Mouse (Mus musculus) thymus, adult 2 months (tissue): Measurements from ENCODE around the gene Ripor3. TPM values are rescaled to one million over a fixed set of nuclear protein-coding genes. Genes with fewer than 3 reads are reported as not detected.

Experiments used
- DNase-seq: peaks from one replicate; pipeline ENCODE4 v3.0.0; 2021
- H3K27ac ChIP-seq: fragments of 200-500 bp; 2 replicates; pipeline ENCODE4 v1.5.1; 2012; ENCODE audit warnings: low read length, control low read depth; ENCODE audit not compliant: control insufficient read depth, insufficient read depth
- H3K27me3 ChIP-seq: fragments of 200-500 bp; 2 replicates; pipeline ENCODE4 v1.6.1; 2012; ENCODE audit warnings: mild to moderate bottlenecking, low read length, moderate library complexity, mixed read lengths; ENCODE audit not compliant: control insufficient read depth, insufficient read depth
- H3K36me3 ChIP-seq: fragments of 200-500 bp; 2 replicates; pipeline ENCODE4 v1.6.1; 2012; ENCODE audit warnings: mild to moderate bottlenecking, low read length, moderate library complexity; ENCODE audit not compliant: control insufficient read depth, insufficient read depth
- H3K4me1 ChIP-seq: fragments of 200-500 bp; replicated peaks from 2 replicates; pipeline ENCODE4 v1.6.1; 2012; ENCODE audit warnings: low read length; ENCODE audit not compliant: control insufficient read depth, insufficient read depth
- H3K4me3 ChIP-seq: fragments of 200-500 bp; 2 replicates; pipeline ENCODE4 v1.5.1; 2012; ENCODE audit warnings: mild to moderate bottlenecking, low read length, control low read depth, moderate library complexity; ENCODE audit not compliant: control insufficient read depth, insufficient read depth
- CTCF ChIP-seq: fragments of 200-500 bp; IDR thresholded peaks from 2 replicates; pipeline ENCODE4 v1.5.1; 2012; ENCODE audit warnings: mild to moderate bottlenecking, control low read depth, low read length, moderate library complexity, borderline replicate concordance; ENCODE audit not compliant: control insufficient read depth, poor library complexity, insufficient read depth; ENCODE audit errors: extremely low read depth
- POLR2A ChIP-seq: fragments of 200-500 bp; IDR thresholded peaks from 2 replicates; pipeline ENCODE4 v1.6.1; 2012; ENCODE audit warnings: mild to moderate bottlenecking, low read length, control low read depth, moderate library complexity; ENCODE audit not compliant: control insufficient read depth, poor library complexity, insufficient read depth; ENCODE audit errors: extremely low read depth
- WGBS: fragments of 180-500 bp; shearing (Covaris S2); methylation state at CpG from one replicate; pipeline ENCODE4 v1.1.7; 2018; 5-methylcytosine and 5-hydroxymethylcytosine counted together
- polyA plus RNA-seq: library from polyadenylated mRNA; depleted of rRNA; stranded (reverse); fragments of >200 nt; gene quantifications from 2 replicates; pipeline ENCODE4 v1.2.3, GENCODE M21; 2012

The Ripor3 gene
- polyA plus RNA-seq, 1 experiment = 1.5 TPM

GRCm38 (mm10) chr2:167968504-167968903, 41.9 kb downstream of the Ripor3 start:
- Histone ChIP-seq H3K27me3 (no peaks in the 10 kb centered on the region), H3K27ac (no peak overlapping the region), H3K4me1 (no peaks in the 10 kb centered on the region), H3K4me3 (no peak overlapping the region), H3K36me3 (peaks cover 56% of the 10 kb centered on the region)
- no peak for DNase-seq
- no peak for TF ChIP-seq POLR2A
- no peak for TF ChIP-seq CTCF
- WGBS = 97% methylated on average over 7 of the region's 7 CpGs

- Histone ChIP-seq H3K27ac (no peak overlapping the region), H3K4me1 (no peaks in the 10 kb centered on the region), H3K4me3 (no peak overlapping the region), H3K27me3 (no peaks in the 10 kb centered on the region), H3K36me3 (peaks cover 53% of the 10 kb centered on the region)
- WGBS = 94% methylated on average over 3 of the region's 3 CpGs
- no peak for DNase-seq
- TF ChIP-seq CTCF (no peak), POLR2A (no peak)
Observed at GRCm38 (mm10) chr2:167965911-167966310, 44.5 kb downstream of the Ripor3 start.

GRCm38 (mm10) chr2:167964320-167964719, 46.1 kb downstream of the Ripor3 start:
- H3K27ac ChIP-seq = no peak overlapping the region
- DNase-seq = no peak
- H3K4me3 ChIP-seq = no peak overlapping the region
- H3K4me1 ChIP-seq = peaks cover 7% of the 10 kb centered on the region
- 97% methylated on average over 9 of the region's 9 CpGs for WGBS
- peaks cover 50% of the 10 kb centered on the region for H3K36me3 ChIP-seq
- TF ChIP-seq CTCF = no peak
- TF ChIP-seq POLR2A = no peak
- no peaks in the 10 kb centered on the region for H3K27me3 ChIP-seq

- no peak for DNase-seq
- WGBS = 80% methylated on average over 9 of the region's 9 CpGs
Observed at GRCm38 (mm10) chr2:167963778-167964300, 46.6 kb downstream of the Ripor3 start.

GRCm38 (mm10) chr2:167963176-167963575, 47.2 kb downstream of the Ripor3 start:
- TF ChIP-seq POLR2A (no peak), CTCF (no peak)
- no peak overlapping the region for H3K27ac ChIP-seq
- no peak for DNase-seq
- peaks cover 13% of the 10 kb centered on the region for H3K4me1 ChIP-seq
- H3K27me3 ChIP-seq = no peaks in the 10 kb centered on the region
- 95% methylated on average over 4 of the region's 4 CpGs for WGBS
- peaks cover 44% of the 10 kb centered on the region for H3K36me3 ChIP-seq
- no peak overlapping the region for H3K4me3 ChIP-seq

More at GRCm38 (mm10) chr2:167963778-167964300, 46.6 kb downstream of the Ripor3 start:
- H3K4me1 ChIP-seq = peaks cover 10% of the 10 kb centered on the region
- H3K4me3 ChIP-seq = no peak overlapping the region
- H3K27me3 ChIP-seq = no peaks in the 10 kb centered on the region
- H3K27ac ChIP-seq = no peak overlapping the region
- no peak for TF ChIP-seq CTCF
- TF ChIP-seq POLR2A = no peak
- H3K36me3 ChIP-seq = peaks cover 46% of the 10 kb centered on the region

GRCm38 (mm10) chr2:167962347-167962746, 48.1 kb downstream of the Ripor3 start:
- no peak for TF ChIP-seq POLR2A
- no peak for TF ChIP-seq CTCF
- no peak overlapping the region for H3K27ac ChIP-seq
- no peak for DNase-seq
- no peak overlapping the region for H3K4me3 ChIP-seq
- H3K4me1 ChIP-seq = peaks cover 13% of the 10 kb centered on the region
- peaks cover 36% of the 10 kb centered on the region for H3K36me3 ChIP-seq
- WGBS = 87% methylated on average over 6 of the region's 6 CpGs
- H3K27me3 ChIP-seq = no peaks in the 10 kb centered on the region

- TF ChIP-seq POLR2A (no peak), CTCF (no peak)
- H3K27me3 ChIP-seq = no peaks in the 10 kb centered on the region
- H3K4me1 ChIP-seq = peaks cover 13% of the 10 kb centered on the region
- no peak overlapping the region for H3K27ac ChIP-seq
- H3K4me3 ChIP-seq = no peak overlapping the region
- DNase-seq = no peak
- H3K36me3 ChIP-seq = peaks cover 18% of the 10 kb centered on the region
- 94% methylated on average over 8 of the region's 8 CpGs for WGBS
Observed at GRCm38 (mm10) chr2:167960584-167960983, 49.8 kb downstream of the Ripor3 start.

GRCm38 (mm10) chr2:167959996-167960395, 50.4 kb downstream of the Ripor3 start:
- 28% methylated on average over 7 of the region's 7 CpGs for WGBS
- H3K27ac ChIP-seq = no peak overlapping the region
- DNase-seq = no peak
- H3K27me3 ChIP-seq = no peaks in the 10 kb centered on the region
- H3K36me3 ChIP-seq = peaks cover 13% of the 10 kb centered on the region
- H3K4me3 ChIP-seq = no peak overlapping the region
- TF ChIP-seq CTCF = no peak
- no peak for TF ChIP-seq POLR2A
- peaks cover 13% of the 10 kb centered on the region for H3K4me1 ChIP-seq
